Mouse (Mus musculus): ENCODE results near the gene Colec11. TPM values are rescaled to one million over a fixed set of nuclear protein-coding genes. Genes with fewer than 3 reads are reported as not detected.
A peak's percentile ranks its signal among the peaks of the same experiment; 100 is the strongest.

Colec11 gene
- polyA plus RNA-seq, 1 experiment from 2014 or later: 0.44 TPM

DNA sequence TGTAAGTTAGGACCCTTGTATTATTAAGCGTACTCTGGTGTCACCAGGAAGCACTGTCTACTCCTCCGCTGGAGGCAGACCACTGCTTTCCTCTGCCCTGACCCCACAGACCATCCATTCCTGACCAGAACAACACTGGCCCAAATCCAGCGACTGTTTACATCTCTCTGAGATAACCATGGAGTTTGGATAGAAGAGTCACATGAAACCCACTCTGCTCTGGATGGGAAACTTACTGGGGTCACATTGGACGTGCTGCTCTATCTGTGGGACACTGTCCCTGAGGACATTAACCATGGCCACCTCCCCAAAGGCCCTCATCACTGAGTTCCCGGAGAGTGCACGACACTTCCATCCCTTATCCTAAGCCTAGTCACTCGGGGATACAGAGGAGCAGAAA lies 2.2 kb upstream of the Colec11 start:
- Histone ChIP-seq H3K4me1 (no peaks in the 10 kb centered on the region; the same call in 1 of the 2 replicates), H3K4me2 (replicated peaks) (no peak overlapping the region), H3K27me3 (replicated peaks) (no peaks in the 10 kb centered on the region), H3K27ac (no peak overlapping the region), H3K36me3 (peaks cover 26% of the 10 kb centered on the region), H3K9ac (no peak overlapping the region), H3K4me3 (no peak overlapping the region), H3K9me3 (no peaks in the 10 kb centered on the region)
- ATAC-seq (ENCODE audit: low FRiP score, low read depth): no peak
- 85% methylated on average over 7 of the region's 7 CpGs for WGBS

DNA sequence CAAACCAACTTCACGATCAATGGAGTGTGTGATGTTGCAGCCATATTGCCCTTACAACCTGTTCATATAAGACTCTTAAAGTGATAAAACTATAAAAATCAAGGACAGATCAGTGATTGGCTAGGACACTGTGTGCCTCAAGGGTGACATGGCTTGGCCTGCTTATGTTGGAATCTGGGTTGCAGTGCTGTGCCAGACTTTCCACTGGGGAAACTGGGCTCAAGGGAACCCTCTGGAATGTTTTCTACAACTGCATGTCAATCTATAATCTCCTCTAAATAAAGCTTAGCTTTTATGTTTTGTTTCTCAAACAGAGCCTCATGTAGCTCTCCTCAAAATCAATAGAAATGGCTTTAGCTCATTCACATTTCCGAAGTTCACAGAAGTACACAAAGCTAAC lies 1.1 kb upstream of the Colec11 start:
- H3K4me1 ChIP-seq: no peaks in the 10 kb centered on the region; the same call in 1 of the 2 replicates
- no peak overlapping the region for H3K27ac ChIP-seq
- no peaks in the 10 kb centered on the region for H3K27me3 ChIP-seq (replicated peaks)
- H3K4me3 ChIP-seq: no peak overlapping the region
- 94% methylated on average over 2 of the region's 2 CpGs for WGBS
- H3K36me3 ChIP-seq: peaks cover 14% of the 10 kb centered on the region
- no peaks in the 10 kb centered on the region for H3K9me3 ChIP-seq
- ATAC-seq (ENCODE audit: low FRiP score, low read depth): no peak
- H3K9ac ChIP-seq: no peak overlapping the region
- H3K4me2 ChIP-seq (replicated peaks): no peak overlapping the region

DNA sequence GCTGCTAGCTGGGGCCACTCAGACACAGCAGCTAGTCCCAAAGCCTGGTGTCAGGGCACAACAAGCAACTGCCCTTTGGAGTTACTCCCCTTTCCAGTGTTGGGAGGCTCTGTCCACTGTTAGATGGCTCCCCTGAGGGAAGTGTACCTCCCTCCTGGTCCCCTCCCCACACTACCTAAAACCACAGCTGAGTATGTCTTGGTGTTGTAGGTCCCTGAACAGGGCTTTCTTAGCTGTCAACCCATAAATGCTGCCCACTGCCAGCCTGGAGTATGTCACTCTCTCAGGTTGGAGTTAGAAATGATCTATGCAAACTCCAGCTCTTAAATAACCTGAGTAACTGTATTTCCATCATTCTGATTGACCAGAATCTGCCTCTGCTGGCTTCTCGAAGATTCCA lies 536 bp downstream of the Colec11 start:
- Histone ChIP-seq H3K27me3 (replicated peaks) (no peaks in the 10 kb centered on the region), H3K4me1 (no peaks in the 10 kb centered on the region; the same call in 1 of the 2 replicates), H3K27ac (no peak overlapping the region), H3K9me3 (no peaks in the 10 kb centered on the region), H3K4me2 (replicated peaks) (no peak overlapping the region), H3K36me3 (no peaks in the 10 kb centered on the region), H3K9ac (no peak overlapping the region), H3K4me3 (no peak overlapping the region)
- 81% methylated on average over 1 of the region's 1 CpGs for WGBS
- ATAC-seq (ENCODE audit: low FRiP score, low read depth): no peak

GRCm38 (mm10) chr12:28622167-28622532 lies 1.0 kb downstream of the Colec11 start:
- H3K9me3 ChIP-seq: no peaks in the 10 kb centered on the region
- no peak overlapping the region for H3K27ac ChIP-seq
- no peaks in the 10 kb centered on the region for H3K27me3 ChIP-seq (replicated peaks)
- ATAC-seq (ENCODE audit: low FRiP score, low read depth): no peak
- H3K4me1 ChIP-seq: no peaks in the 10 kb centered on the region; the same call in 1 of the 2 replicates
- no peak overlapping the region for H3K4me3 ChIP-seq
- no peaks in the 10 kb centered on the region for H3K36me3 ChIP-seq
- WGBS: 69% methylated on average over 5 of the region's 5 CpGs
- no peak overlapping the region for H3K9ac ChIP-seq
- no peak overlapping the region for H3K4me2 ChIP-seq (replicated peaks)

DNA sequence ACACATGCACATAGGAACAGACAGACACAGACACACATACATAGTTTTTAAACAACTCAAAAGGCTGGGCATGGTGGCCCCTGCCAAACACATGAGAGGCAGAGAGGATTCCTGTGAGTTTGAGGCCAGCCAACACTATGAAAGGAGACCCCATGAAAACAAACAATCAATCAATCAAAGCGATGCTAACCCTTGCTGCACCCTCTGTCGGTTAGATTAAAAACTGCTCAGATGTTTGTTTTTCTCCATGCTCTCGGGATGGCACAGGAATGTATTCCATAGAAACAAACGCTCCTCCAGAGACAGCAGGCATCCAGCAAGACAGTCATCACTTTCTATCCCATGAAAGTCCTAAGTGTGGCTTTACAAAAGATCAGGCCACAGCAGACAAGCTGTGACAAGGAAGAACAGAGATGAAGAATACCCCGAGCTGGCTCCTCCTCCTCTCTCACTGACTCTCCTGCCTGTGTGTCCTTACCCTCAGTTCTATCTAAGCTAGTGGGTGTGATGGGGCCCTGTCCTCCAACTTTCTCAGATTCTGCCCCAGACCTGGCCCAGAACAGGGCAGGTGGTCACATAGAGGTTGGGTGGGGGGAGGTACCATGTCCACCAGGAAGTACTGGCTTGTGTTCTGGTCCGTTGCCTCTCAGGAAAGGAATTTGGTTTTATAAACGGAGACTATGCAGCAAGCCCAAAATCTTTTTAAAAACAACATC lies 1.6 kb downstream of the Colec11 start:
- no peaks in the 10 kb centered on the region; the same call in 1 of the 2 replicates for H3K4me1 ChIP-seq
- H3K9ac ChIP-seq: no peak overlapping the region
- 40% methylated on average over 7 of the region's 7 CpGs for WGBS
- no peaks in the 10 kb centered on the region for H3K9me3 ChIP-seq
- H3K27me3 ChIP-seq (replicated peaks): no peaks in the 10 kb centered on the region
- no peak overlapping the region for H3K4me2 ChIP-seq (replicated peaks)
- ATAC-seq (ENCODE audit: low FRiP score, low read depth): no peak
- no peaks in the 10 kb centered on the region for H3K36me3 ChIP-seq
- H3K4me3 ChIP-seq: no peak overlapping the region
- H3K27ac ChIP-seq: no peak overlapping the region

DNA sequence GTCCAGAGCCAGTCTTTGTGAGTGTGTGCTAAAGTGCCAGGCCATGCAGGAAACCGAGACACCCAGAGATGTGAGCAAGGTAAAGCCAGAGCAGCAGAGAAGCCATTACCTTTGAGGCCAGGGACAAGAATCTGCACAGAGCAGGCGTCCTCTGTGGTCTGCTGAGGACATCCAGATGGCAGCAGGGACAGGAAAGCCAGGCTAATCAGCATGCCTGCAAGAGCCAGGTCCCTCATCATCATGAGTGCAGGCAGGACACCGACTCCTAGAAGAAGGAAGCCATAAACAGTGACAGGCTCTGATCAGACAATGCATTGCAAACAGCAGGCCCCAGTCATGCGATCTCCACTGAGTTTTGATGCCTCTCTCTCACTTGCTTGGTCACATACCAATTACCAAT lies 5.9 kb downstream of the Colec11 start:
- ATAC-seq (ENCODE audit: low FRiP score, low read depth): no peak
- no peak overlapping the region for H3K27ac ChIP-seq
- no peaks in the 10 kb centered on the region; the same call in 1 of the 2 replicates for H3K4me1 ChIP-seq
- no peak overlapping the region for H3K9ac ChIP-seq
- H3K4me3 ChIP-seq: no peak overlapping the region
- 64% methylated on average over 4 of the region's 4 CpGs for WGBS
- H3K27me3 ChIP-seq (replicated peaks): no peaks in the 10 kb centered on the region
- H3K9me3 ChIP-seq: no peaks in the 10 kb centered on the region
- H3K36me3 ChIP-seq: no peaks in the 10 kb centered on the region
- H3K4me2 ChIP-seq (replicated peaks): no peak overlapping the region

- 80% methylated on average over 7 of the region's 7 CpGs for WGBS
- Histone ChIP-seq H3K9ac (no peak overlapping the region), H3K27ac (no peak overlapping the region), H3K4me2 (replicated peaks) (no peak overlapping the region), H3K27me3 (replicated peaks) (no peaks in the 10 kb centered on the region), H3K9me3 (no peaks in the 10 kb centered on the region), H3K36me3 (no peaks in the 10 kb centered on the region), H3K4me3 (no peak overlapping the region), H3K4me1 (no peaks in the 10 kb centered on the region)
- no peak for ATAC-seq (ENCODE audit: low FRiP score, low read depth)
These were observed 8.8 kb downstream of the Colec11 start for GRCm38 (mm10) chr12:28614401-28614800.

DNA sequence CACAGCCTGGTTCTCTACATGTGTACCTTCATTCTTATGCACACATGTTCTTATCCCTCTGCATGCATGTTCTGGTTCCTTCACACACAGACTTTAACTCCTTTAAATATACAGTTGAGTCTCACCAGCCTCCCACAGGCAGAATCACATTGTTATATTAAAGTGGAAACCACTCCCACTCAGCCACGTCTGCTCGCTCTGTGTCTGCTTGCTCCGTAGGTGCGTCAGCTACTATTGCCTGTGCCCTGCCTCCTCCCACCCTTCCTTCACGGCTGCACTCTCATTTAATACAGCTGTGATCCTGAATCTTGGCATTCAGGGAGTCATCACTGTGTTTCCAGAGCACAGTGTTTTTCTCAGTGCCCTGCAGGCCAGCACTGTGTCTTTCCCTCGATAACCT lies 10.8 kb downstream of the Colec11 start:
- no peak overlapping the region for H3K27ac ChIP-seq
- peaks cover 7% of the 10 kb centered on the region for H3K4me1 ChIP-seq
- WGBS: 75% methylated on average over 6 of the region's 6 CpGs
- H3K9ac ChIP-seq: no peak overlapping the region
- no peak for ATAC-seq (ENCODE audit: low FRiP score, low read depth)
- H3K9me3 ChIP-seq: no peaks in the 10 kb centered on the region
- H3K4me3 ChIP-seq: no peak overlapping the region
- H3K4me2 ChIP-seq (replicated peaks): no peak overlapping the region
- no peaks in the 10 kb centered on the region for H3K36me3 ChIP-seq
- H3K27me3 ChIP-seq (replicated peaks): no peaks in the 10 kb centered on the region

DNA sequence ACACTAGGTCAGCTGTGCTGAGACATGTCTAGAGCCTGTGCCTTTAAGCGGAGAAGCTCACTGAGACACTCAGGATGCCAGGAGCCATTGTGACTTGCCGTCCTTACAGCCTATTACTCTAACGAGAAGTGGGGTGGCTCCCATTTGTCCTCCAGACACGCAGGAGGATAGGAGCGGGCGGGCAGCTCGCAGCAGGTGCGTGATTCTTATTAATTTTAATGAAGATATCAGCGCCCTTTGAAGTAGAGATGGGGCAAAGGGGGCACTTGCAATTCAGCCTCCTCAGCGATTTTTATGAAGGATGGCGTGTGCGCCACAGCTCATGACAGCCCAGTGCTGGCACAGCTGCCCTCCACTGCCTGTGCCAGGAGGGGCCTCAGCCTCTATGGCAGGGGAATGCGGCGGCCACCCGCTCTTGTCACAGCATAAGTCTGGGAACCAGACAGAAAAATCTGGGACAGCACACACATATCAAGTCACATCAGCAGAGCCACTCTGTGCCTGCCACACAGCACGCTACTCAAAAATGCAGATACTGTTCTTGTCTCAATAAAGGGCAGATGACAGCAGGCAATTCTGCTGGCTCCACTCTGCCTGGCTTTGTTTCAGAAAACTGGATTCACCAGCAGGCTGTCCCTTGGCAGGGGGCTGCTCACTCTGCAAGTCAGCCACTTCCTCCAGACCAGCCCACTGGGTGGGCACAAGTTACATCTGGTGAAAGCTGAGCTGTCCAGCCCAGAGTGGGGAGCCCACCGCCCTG lies 15.5 kb downstream of the Colec11 start:
- peak overlapping the region; percentile 46 for H3K27ac ChIP-seq
- H3K9ac ChIP-seq: peak overlapping the region; percentile 40; the same call in 1 of the 2 replicates
- 55% methylated on average over 17 of the region's 17 CpGs for WGBS
- H3K9me3 ChIP-seq: no peaks in the 10 kb centered on the region
- peaks cover 7% of the 10 kb centered on the region for H3K4me1 ChIP-seq
- peak; percentile 74 for ATAC-seq (ENCODE audit: low FRiP score, low read depth)
- no peak overlapping the region for H3K4me3 ChIP-seq
- H3K27me3 ChIP-seq (replicated peaks): no peaks in the 10 kb centered on the region
- H3K4me2 ChIP-seq (replicated peaks): peak overlapping the region; percentile 35; the same call in 1 of the 2 replicates
- no peaks in the 10 kb centered on the region for H3K36me3 ChIP-seq

DNA sequence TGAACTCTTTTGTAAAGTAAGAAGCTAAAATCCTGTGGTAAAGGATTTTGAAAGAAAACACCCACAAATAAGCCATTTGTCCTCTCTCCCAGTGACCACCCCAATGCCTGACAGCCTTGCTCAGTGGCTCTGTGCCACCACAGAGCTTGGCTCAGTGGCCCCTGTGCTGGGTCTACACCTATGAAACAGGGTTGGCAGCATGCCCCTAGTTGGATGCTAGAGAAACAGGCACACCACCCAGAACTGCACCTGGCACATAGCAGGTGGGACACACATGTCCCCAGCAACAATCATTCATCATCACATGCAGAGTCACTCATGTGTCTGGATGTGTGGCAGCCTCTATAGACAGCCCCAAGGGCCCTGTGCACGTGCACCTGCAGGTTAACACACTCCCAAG lies 19.7 kb downstream of the Colec11 start:
- Histone ChIP-seq H3K4me1 (peaks cover 7% of the 10 kb centered on the region), H3K4me2 (replicated peaks) (no peak overlapping the region), H3K9me3 (no peaks in the 10 kb centered on the region), H3K36me3 (no peaks in the 10 kb centered on the region), H3K9ac (no peak overlapping the region), H3K27me3 (replicated peaks) (no peaks in the 10 kb centered on the region), H3K4me3 (no peak overlapping the region), H3K27ac (no peak overlapping the region)
- ATAC-seq (ENCODE audit: low FRiP score, low read depth): no peak
- WGBS: 63% methylated on average over 1 of the region's 1 CpGs

GRCm38 (mm10) chr12:28602259-28602658 lies 20.9 kb downstream of the Colec11 start:
- no peaks in the 10 kb centered on the region for H3K27me3 ChIP-seq (replicated peaks)
- H3K27ac ChIP-seq: no peak overlapping the region
- no peak for ATAC-seq (ENCODE audit: low FRiP score, low read depth)
- WGBS: 25% methylated on average over 4 of the region's 4 CpGs
- H3K4me1 ChIP-seq: no peaks in the 10 kb centered on the region
- H3K36me3 ChIP-seq: no peaks in the 10 kb centered on the region
- H3K4me2 ChIP-seq (replicated peaks): no peak overlapping the region
- H3K4me3 ChIP-seq: no peak overlapping the region
- H3K9ac ChIP-seq: no peak overlapping the region
- no peaks in the 10 kb centered on the region for H3K9me3 ChIP-seq

GRCm38 (mm10) chr12:28598526-28598991 lies 24.6 kb downstream of the Colec11 start:
- Histone ChIP-seq H3K9me3 (no peaks in the 10 kb centered on the region), H3K27me3 (replicated peaks) (no peaks in the 10 kb centered on the region), H3K9ac (no peak overlapping the region), H3K36me3 (no peaks in the 10 kb centered on the region), H3K4me1 (no peaks in the 10 kb centered on the region), H3K4me2 (replicated peaks) (no peak overlapping the region), H3K4me3 (no peak overlapping the region), H3K27ac (no peak overlapping the region)
- ATAC-seq (ENCODE audit: low FRiP score, low read depth): no peak
- 63% methylated on average over 2 of the region's 2 CpGs for WGBS
